Mouse (Mus musculus) liver (tissue): ENCODE measurements around the gene Serpinb11.
A peak's percentile ranks its signal among the peaks of the same experiment; 100 is the strongest.

Source experiments
- DNase-seq: peaks from one replicate; pipeline ENCODE4 v3.0.0-alpha.2; 2020; ENCODE audit warnings: mixed read lengths

Serpinb11 gene

DNA sequence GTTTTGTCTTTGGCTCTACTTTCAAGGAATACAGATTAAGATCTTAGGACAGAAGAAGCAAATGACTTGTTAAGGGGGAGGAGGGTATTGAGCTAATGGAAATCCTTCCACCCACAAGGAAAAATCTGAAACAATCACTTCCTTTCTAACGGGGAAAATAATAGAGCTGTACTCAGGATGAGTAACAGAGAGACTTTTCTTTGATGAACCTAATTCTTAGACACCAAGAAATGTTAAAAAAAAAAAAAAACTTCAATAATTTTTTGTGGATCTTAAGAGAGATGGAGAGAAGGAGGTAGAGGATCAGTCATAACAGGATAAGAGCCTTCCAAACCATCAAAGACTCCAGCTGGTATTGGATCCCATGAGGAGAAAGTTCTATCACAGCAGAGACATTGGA is at the start of gene Serpinb11:
Gene Serpinb11 (plus strand): TSS at position 301 of the 400 bp plus-strand sequence.
- no peak for DNase-seq

DNA sequence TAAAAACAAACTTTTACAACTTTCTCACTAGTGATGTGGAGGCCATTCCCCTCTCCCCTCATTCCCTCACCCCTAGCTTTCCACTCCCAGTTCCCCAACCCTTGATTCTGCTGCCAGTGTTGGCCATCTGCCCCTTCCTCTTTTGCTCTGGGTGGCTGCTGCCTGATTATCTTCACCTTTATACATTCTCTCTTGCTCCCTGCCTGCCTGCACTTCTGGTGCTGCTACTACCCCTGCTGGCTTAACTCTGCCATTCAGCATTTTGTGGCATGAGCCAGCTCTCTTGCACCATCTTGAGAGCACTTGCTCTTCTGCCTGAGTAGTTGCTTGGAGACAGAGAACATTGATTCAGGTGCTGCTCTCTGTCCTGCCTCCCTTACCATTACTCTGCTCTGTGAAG is 15.0 kb upstream of the Serpinb11 start:
- no peak for DNase-seq

DNA sequence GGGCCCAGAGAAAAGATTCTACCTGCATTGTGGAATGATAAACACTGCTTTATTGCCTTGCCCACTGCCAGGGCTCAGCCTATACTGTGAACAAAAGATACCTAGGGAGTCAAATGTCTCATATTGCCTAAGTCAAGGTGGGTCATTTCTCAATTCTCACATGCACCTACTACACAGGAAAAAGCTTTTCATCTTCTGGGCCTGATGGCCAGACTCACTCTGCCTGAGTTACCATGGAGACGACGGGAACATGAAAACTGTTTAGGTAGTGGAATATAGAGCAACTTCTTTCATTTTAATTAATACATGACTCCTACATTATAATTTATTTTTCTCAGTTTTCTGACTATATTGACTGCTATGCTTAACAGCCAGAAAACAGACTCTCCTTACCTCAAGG is 14.2 kb upstream of the Serpinb11 start:
- no peak for DNase-seq

DNA sequence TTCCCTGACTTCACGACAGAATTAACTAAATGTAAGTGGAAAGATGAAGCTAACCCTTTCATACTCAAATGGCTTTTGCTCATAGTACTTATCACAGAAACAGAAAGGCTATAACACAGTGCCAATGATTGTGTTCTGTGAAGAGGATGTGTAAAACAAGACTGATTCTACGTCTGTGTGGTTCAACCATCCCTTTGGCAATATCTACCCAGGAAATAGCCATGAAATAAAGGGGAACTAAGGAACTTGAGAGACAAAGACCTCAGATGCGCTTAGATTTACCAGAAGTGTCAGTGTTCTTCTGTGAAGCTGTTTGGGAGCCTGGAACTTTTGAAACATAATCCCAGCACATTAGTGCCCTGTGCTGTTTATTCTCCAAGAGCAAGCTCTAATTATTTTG is 10.6 kb upstream of the Serpinb11 start:
- no peak for DNase-seq

DNA sequence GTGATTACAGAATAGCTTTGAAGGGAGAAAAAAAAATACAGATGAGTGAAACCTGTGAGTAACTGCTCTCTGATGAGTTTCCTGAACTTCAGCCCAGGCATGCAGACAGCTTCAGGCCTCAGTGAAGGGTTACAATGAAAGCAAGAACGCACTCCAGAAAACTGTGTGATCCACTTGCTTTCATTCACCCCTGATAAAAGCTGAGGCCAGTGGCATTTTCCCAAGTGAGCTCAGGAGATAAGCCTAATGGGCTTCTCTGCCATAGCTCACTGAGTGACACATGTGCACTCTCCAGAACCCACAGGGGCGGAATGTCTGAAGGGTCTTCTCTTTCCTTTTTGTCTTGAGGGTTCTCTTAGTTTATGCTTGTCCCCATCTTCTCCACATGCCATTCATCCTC is 9.9 kb upstream of the Serpinb11 start:
- DNase-seq = no peak

DNA sequence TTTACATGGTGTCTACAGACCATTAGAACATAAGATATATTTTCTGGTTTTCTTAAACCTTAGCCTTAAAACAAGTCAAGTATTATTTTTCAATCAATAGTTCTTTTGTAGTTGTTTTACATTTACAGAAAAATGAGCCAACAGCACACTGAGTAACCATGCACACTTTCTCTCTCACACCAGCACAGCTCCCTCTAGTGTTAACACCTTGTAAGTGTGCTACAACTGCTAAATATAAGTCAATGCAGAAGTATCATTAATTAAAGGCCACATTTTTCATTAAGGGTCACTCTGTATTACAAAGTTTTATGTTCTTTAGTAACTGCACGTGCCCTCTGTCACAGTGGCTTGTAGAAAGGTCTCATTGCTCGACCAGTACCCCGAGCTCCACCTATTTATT is 8.0 kb upstream of the Serpinb11 start:
- no peak for DNase-seq

DNA sequence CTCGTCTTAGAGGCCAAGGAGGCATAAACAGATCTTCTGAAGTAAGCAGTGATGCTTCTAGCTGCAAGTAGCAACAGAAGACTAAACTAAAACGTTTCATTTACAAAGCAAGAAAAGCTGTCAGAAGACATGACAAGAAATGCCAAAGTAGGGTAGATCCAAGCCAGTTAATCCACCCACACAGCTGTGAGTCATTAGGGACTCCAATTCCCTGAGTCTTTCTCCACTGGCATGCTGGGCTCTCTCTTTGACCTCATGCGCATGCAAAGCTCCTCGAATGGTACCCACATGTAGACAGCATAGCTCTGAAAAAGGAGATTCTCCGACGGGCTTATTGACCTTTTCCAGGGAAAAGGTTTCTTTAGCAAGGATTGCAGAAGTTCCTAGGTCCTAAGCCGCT is 5.0 kb downstream of the Serpinb11 start:
- DNase-seq = no peak

DNA sequence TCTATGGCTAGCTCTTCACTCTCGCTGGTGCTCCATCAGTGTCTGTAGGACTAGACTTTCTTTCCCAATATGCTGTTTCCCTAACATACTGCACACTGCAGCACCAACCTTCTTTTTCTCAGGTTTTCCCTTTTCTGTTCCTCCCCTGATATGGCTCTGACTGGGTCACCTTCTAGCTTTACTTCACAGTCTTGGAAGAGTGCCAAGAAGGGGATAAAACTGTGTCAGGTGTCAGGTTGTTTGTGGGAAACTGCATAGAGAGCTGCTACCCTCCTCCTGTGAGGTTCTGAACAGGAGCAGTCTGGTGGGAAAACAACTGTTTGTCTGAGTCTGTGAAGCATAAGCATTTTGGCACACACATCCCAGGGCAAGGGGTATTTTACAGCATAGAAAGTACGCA is 7.9 kb downstream of the Serpinb11 start:
- DNase-seq = no peak

DNA sequence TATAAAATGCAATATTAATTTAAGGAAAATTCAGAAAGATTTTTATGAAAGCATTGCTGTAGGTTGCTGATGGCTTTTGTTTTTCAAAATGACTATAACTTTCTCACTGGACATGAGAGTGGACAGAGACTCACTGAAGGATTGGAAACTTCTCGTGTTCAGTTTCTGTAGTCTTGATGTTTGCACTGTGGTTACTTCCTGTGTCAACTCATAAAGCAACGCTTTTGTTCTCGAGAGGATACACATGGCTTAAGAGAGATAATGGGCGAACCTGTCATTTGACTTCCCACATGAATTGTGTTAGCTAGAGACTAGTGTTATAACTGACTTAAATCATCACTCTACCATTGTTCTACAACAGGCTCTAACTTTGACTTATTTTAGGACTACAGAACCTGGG is 16.0 kb downstream of the Serpinb11 start:
- DNase-seq = no peak

DNA sequence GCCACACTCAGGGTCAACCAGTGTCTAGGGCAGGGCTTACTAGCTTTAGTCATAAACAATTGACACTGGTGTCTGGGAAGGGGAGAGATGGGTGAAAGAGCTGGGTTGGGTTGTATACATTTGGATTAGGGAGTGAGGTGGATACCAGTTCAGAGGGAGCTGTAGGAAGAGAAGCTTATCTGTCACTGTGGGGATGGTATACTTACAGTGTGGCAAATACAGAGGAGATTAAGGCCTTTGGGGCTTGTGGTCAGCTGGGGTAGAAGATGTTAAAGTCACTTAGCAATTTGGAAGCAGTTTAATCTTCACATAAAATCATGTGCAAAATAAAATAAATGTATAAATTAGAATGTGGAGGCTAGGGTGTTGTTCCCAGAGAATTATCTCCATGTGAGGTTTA is 17.4 kb downstream of the Serpinb11 start:
- DNase-seq = no peak

DNA sequence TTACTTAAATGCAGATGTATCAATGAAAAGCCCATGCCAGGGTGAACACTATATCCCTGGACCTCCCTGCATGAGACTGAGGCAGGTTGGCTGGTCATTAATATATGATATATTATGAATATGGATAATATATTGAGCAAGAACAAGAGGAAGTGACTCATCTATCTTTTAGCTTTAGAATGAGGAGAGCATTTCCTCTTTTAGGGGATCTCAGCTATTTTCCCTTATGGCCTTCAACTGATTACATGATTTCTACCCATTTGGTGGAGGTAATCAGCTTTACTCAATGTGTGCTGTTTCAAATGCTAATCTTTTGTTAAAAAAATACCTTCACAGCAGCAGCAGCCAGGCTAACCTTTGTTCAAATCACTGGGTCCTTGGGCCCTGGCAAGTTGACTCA is 20.5 kb downstream of the Serpinb11 start:
- DNase-seq = no peak

DNA sequence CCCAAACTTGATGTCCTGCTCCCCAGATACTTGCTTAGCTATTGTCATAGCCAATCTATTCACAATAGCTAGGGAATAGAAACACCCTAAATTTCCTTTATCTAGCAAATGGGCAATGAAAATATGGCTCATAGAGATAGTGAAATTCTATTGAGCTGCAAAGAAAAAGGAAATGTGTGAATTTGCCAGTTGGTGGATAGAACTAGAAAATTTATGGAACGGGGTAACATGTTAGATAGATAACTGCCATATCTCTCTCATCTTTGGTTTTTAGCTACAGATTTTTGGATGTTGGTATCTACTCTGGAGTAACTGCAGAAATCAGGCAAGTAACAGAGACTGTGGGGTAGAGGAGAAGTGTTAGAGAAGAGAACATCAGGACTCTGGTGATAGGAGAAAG is 21.4 kb downstream of the Serpinb11 start:
- DNase-seq = no peak

DNA sequence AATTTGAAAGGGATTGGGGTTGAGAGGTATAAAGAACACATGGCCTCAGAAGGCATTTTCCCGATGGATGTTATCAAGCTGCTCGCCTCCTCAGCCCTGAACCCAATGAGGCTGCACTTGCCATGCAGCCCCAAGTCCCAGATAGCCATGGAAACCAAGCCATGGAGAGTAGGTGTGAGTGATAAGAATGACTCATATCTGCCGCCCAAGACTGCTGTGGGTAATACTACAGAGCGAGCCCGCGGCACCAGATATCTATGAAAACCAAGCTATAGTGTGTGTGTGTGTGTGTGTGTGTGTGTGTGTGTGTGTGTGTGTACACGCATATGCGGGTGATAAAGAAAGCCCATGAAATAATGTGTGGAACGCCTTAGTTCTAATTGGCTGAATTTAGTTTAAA is 23.5 kb downstream of the Serpinb11 start:
- DNase-seq = peak; percentile 39

DNA sequence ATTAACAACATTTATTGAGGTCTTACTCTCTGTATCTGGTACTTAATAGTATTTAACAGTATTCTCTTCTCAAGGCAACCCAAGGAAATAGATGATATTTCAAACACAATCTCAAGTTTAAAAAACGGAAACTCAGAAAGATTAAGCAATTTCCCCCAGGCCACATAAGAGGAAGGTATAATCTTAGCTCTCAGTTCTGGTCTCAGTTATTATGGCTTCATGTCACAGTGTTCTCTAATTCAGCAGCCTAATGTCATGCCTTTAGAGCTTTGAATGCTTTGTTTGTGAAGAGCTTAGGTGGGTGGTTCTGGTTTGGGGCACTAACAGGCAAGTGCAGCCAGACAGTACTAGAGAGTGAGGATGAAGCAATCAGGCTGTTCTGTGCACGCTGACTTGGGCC is 28.8 kb downstream of the Serpinb11 start:
- no peak for DNase-seq

DNA sequence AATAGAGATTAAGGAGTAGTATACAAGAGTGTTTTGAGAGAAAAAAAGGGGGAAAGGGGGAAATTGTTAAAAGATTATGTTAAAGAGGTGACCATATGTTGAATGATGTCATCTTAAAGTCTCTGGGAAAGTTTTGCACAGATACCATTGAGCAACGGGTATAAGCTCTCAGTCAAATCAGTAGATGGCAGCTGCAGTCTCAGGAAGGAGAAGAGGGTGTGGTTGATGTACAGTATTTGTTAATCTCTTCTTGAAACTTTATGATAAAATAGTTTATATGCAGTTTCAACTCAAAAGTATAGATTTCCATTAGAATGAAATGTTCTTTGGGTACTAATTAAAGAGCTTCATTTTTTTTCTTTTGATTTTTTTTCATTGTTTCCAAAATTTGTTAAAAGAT is 36.5 kb downstream of the Serpinb11 start:
- no peak for DNase-seq

DNA sequence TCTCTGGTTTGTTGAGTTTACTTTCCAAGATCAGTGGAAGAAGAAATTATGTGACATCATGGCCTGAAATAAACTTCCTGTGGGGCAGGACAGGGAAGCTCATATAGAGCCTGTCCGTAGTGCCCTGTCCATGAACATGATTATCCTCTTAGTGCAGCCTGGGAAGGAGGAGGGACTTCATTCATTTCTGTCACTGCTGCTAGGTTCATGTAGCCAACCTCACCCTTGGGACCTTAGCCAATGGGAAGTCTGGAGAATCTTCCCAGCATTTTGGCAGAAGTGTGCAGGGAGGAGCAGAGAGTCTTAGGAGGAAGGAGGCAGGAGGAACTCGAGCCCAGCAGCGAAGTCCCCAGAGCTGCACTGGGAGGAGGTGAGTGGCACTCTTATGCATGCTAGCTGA is 38.4 kb downstream of the Serpinb11 start, which contains the start of gene Serpinb7:
Gene Serpinb7 (plus strand): TSS at position 301 of the 400 bp plus-strand sequence.
- DNase-seq = no peak

DNA sequence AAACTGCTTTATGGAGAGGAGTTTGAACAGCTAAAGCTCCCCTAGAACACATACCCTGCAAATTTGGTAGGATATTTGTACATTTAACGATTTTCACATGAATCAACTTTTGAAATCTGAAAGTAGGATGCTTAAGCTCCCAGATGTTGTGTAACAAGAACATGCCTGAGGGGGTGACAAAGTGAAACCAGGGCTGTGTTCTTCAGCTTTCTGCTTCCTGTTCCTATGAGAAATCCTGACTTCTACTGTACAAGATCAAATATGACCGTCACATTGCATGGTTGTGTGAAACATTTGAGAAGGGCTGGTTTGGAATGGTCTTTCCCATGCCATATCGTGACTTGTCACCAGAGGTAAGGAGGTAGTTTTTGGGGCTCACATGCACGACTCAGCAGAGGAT is 41.1 kb downstream of the Serpinb11 start:
- no peak for DNase-seq

DNA sequence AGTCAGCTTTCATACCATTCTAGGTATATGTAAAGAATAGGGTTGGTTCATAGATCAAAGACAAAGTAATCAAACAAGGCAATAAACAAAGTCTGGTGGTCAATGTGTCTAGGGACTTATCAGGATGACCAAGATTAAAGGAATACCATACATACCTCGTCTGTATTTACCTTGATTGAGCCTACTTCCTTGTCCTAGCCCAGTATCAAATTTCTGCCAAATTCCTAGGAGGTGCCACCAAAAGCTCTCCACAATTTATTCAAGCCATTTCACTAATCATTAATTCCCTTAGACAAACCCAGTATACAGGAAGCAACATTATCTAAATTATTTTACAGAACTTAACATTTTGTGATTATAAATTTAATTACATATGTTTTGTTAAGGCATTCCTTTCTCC is 53.7 kb downstream of the Serpinb11 start:
- DNase-seq = no peak

DNA sequence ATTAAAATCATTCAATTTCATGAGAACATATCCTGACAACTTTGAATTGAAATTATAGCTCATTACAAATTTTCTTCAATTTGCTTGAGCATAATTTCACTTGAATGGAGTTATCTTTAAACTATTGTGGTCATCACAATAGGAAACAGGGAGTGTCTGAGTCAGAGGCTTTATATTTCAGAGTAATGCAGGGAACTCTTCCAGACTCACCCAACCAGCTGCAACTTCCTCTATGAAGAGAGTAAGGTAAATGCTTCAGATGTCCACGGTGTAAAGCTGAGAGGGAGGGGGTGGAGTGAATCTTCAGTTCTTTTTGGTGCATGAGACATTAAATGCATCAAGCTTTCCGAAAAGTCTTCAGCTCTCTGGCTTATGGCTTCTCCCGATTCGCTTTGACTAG is 61.5 kb downstream of the Serpinb11 start:
- no peak for DNase-seq
